Mouse (Mus musculus) heart, adult 18-20 months (tissue): ENCODE data around the gene Ppp2r1b. TPM values are rescaled to one million over a fixed set of nuclear protein-coding genes. Genes with fewer than 3 reads are reported as not detected.

ENCODE experiments used
- DNase-seq, 2 experiments: peaks; one replicate each; pipeline ENCODE4 v3.0.0; 2021 to 2022; ENCODE audit warnings: mixed read lengths in 1 of 2
- total RNA-seq, 2 experiments: library from RNA; stranded (reverse); gene quantifications; 2 replicates each; pipeline ENCODE4 v1.2.3; 2021

Gene Ppp2r1b
- total RNA-seq, 2 experiments from 2014 or later, result 10.6 to 11.3 TPM

- DNase-seq, result no peak
These were observed 9.0 kb upstream of the Ppp2r1b start for GRCm38 (mm10) chr9:50836097-50836496.

- peak; percentile 57 to 71 for DNase-seq
These were observed 3.9 kb upstream of the Ppp2r1b start for GRCm38 (mm10) chr9:50841079-50841789.

- no peak for DNase-seq
These were observed 446 bp downstream of the Ppp2r1b start for GRCm38 (mm10) chr9:50845547-50845946.

GRCm38 (mm10) chr9:50847133-50847532, 2.0 kb downstream of the Ppp2r1b start:
- no peak for DNase-seq

GRCm38 (mm10) chr9:50847606-50848368, 2.7 kb downstream of the Ppp2r1b start:
- DNase-seq, result no peak

- DNase-seq, result no peak
These were observed 3.7 kb downstream of the Ppp2r1b start for GRCm38 (mm10) chr9:50848821-50849220.

GRCm38 (mm10) chr9:50849249-50849648, 4.1 kb downstream of the Ppp2r1b start:
- DNase-seq, result peak; percentile 88 to 98

- no peak for DNase-seq
These were observed 4.7 kb downstream of the Ppp2r1b start for GRCm38 (mm10) chr9:50849755-50850154.

GRCm38 (mm10) chr9:50850271-50850670, 5.2 kb downstream of the Ppp2r1b start:
- DNase-seq, result peak; percentile 37 to 43

- peak in 1 of 2 experiments; percentile 35 for DNase-seq
These were observed 5.6 kb downstream of the Ppp2r1b start for GRCm38 (mm10) chr9:50850713-50851112.

GRCm38 (mm10) chr9:50852634-50853349, 7.7 kb downstream of the Ppp2r1b start:
- peak in 1 of 2 experiments; percentile 31 for DNase-seq

GRCm38 (mm10) chr9:50854376-50854775, 9.3 kb downstream of the Ppp2r1b start:
- DNase-seq, result no peak

GRCm38 (mm10) chr9:50855133-50855766, 10.1 kb downstream of the Ppp2r1b start:
- no peak for DNase-seq

GRCm38 (mm10) chr9:50855780-50856179, 10.7 kb downstream of the Ppp2r1b start:
- no peak for DNase-seq

GRCm38 (mm10) chr9:50856341-50857081, 11.4 kb downstream of the Ppp2r1b start:
- DNase-seq, result peak; percentile 94 to 99

- DNase-seq, result no peak
These were observed 12.1 kb downstream of the Ppp2r1b start for GRCm38 (mm10) chr9:50857082-50857641.

- no peak for DNase-seq
These were observed 13.6 kb downstream of the Ppp2r1b start for GRCm38 (mm10) chr9:50858681-50859080.

- DNase-seq, result no peak
These were observed 16.2 kb downstream of the Ppp2r1b start for GRCm38 (mm10) chr9:50861119-50861839.

- no peak for DNase-seq
These were observed 18.7 kb downstream of the Ppp2r1b start for GRCm38 (mm10) chr9:50863824-50864223.

GRCm38 (mm10) chr9:50864877-50865276, 19.8 kb downstream of the Ppp2r1b start:
- DNase-seq, result peak; percentile 42 to 57
